Mouse (Mus musculus): ENCODE measurements around the gene Rergl.
A peak's percentile ranks its signal among the peaks of the same experiment; 100 is the strongest.

The Rergl gene

GRCm38 (mm10) chr6:139501876-139502275 lies at the start of gene Rergl:
Rergl (minus strand) TSS chr6:139501976.
- no peak for DNase-seq (ENCODE audit: low read depth, low spot score)

- DNase-seq (ENCODE audit: low read depth, low spot score): no peak
Observed at GRCm38 (mm10) chr6:139538469-139538868, 36.7 kb upstream of the Rergl start.

GRCm38 (mm10) chr6:139525406-139525805 lies 23.6 kb upstream of the Rergl start:
- no peak for DNase-seq (ENCODE audit: low read depth, low spot score)

- DNase-seq (ENCODE audit: low read depth, low spot score): no peak
Observed at GRCm38 (mm10) chr6:139524288-139524687, 22.5 kb upstream of the Rergl start.

GRCm38 (mm10) chr6:139514938-139515510 lies 13.2 kb upstream of the Rergl start:
- no peak for DNase-seq (ENCODE audit: low read depth, low spot score)

GRCm38 (mm10) chr6:139479730-139480129 lies 22.0 kb downstream of the Rergl start:
- no peak for DNase-seq (ENCODE audit: low read depth, low spot score)

GRCm38 (mm10) chr6:139464980-139465379 lies 36.8 kb downstream of the Rergl start:
- no peak for DNase-seq (ENCODE audit: low read depth, low spot score)

GRCm38 (mm10) chr6:139464292-139464691 lies 37.5 kb downstream of the Rergl start:
- DNase-seq (ENCODE audit: low read depth, low spot score): no peak

GRCm38 (mm10) chr6:139461094-139461493 lies 40.7 kb downstream of the Rergl start:
- peak; percentile 7 for DNase-seq (ENCODE audit: low read depth, low spot score)

- DNase-seq (ENCODE audit: low read depth, low spot score): no peak
Observed at GRCm38 (mm10) chr6:139460470-139460869, 41.3 kb downstream of the Rergl start.

- no peak for DNase-seq (ENCODE audit: low read depth, low spot score)
Observed at GRCm38 (mm10) chr6:139443999-139444398, 57.8 kb downstream of the Rergl start.

Measured in WW6 (cell line).